Mouse (Mus musculus): Measurements from ENCODE around the gene Mcam.

DNA sequence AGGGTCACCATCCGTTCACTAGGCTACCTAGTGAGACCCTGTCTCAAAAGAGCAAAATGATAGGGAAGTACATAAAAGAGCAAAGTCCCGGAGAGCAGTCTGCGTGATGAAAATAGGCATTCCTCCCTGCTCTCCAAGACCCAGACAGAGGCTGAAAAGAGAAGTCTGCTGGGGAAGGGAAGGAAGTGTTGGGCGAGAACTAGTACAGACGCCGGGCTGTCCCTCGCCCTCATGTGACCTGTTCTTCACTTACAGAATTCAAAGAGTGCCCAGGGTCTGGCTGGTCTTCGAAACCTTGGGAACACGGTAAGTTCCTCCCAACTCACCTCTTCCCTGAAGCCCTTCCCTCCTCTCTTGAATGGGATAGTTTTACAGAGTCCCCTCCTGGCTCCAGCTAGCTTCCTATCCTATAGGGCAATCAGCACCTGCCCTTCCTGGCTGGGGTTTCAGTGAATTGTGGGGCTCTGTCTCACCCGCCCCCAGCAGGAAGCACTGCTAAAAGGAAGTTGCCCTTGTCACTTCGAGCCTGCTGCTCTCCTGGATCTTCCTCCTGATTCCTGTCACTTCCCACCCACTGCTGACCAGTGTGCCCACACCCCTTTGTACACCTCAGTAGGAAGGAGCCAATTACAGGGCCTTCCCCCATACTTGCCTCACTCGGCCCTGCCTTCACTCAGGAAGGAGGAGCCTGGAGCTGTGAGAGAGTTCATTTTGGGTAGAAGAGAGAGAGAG lies 45.2 kb upstream of the Mcam start:
- TF ChIP-seq GATA1 (IDR thresholded peaks at IDR 0.05; ENCODE audit: borderline replicate concordance, low read length) (no peak), FLI1 (IDR thresholded peaks at IDR 0.05; ENCODE audit: low read length) (no peak)

Measured in megakaryocyte, embryonic 14.5 days (primary cell).